Mouse (Mus musculus) midbrain, embryonic 11.5 days (tissue): ENCODE results near the gene Avp. TPM values are rescaled to one million over a fixed set of nuclear protein-coding genes. Genes with fewer than 3 reads are reported as not detected.

Experiments
- ATAC-seq: fragments of 200-750 bp; cut with Nextera tagmentation; 2 replicates; pipeline ENCODE4 v1.8.0; 2017; ENCODE audit warnings: moderate TSS enrichment, moderate library complexity; ENCODE audit not compliant: low FRiP score
- DNase-seq: peaks from one replicate; pipeline ENCODE4 v3.0.0; 2015; ENCODE audit warnings: low spot score; ENCODE audit errors: missing footprints
- H3K27ac ChIP-seq: fragments of 300-500 bp; sonication (generic); 2 replicates; pipeline ENCODE4 v1.5.1; 2014; ENCODE audit warnings: low read depth, low read length
- H3K27me3 ChIP-seq: fragments of 300-500 bp; sonication (generic); 2 replicates; pipeline ENCODE4 v1.6.1; 2014; ENCODE audit warnings: mild to moderate bottlenecking, low read length, moderate library complexity, mixed read lengths; ENCODE audit not compliant: control insufficient read depth, insufficient read depth
- H3K36me3 ChIP-seq: fragments of 300-500 bp; sonication (generic); 2 replicates; pipeline ENCODE4 v1.6.1; 2014; ENCODE audit warnings: mild to moderate bottlenecking, low read length, moderate library complexity, mixed read lengths; ENCODE audit not compliant: control insufficient read depth, insufficient read depth
- H3K4me1 ChIP-seq: fragments of 300-500 bp; sonication (generic); 2 replicates; pipeline ENCODE4 v1.6.1; 2014; ENCODE audit warnings: low read length; ENCODE audit not compliant: control insufficient read depth, insufficient read depth
- H3K4me2 ChIP-seq: fragments of 300-500 bp; sonication (generic); 2 replicates; pipeline ENCODE4 v1.6.1; 2014; ENCODE audit warnings: mild to moderate bottlenecking, moderate library complexity
- H3K4me3 ChIP-seq: fragments of 300-500 bp; sonication (generic); 2 replicates; pipeline ENCODE4 v1.5.1; 2014; ENCODE audit warnings: low read depth, low read length
- H3K9ac ChIP-seq: fragments of 300-500 bp; sonication (generic); 2 replicates; pipeline ENCODE4 v1.6.1; 2014; ENCODE audit warnings: low read length
- H3K9me3 ChIP-seq: fragments of 300-500 bp; sonication (generic); 2 replicates; pipeline ENCODE4 v1.6.1; 2016; ENCODE audit warnings: low read length; ENCODE audit not compliant: control insufficient read depth
- WGBS: fragments of 180-500 bp; shearing (Covaris S2); extraction: QIAGEN DNeasy Blood & Tissue Kit; methylation state at CpG from one replicate; pipeline ENCODE4 v1.1.7; 2014; 5-methylcytosine and 5-hydroxymethylcytosine counted together
- polyA plus RNA-seq: library from polyadenylated mRNA; unstranded; fragments of >200 nt; fragmentation: Nextera tagmentation; extraction: Ambion mirVana; gene quantifications from 2 replicates; pipeline ENCODE4 v1.2.1, GENCODE M21; 2014

The Avp gene
- not detected in 2 replicates for polyA plus RNA-seq

- 36% methylated on average over 10 of the region's 10 CpGs for WGBS
- peaks cover 56% of the 10 kb centered on the region for H3K27me3 ChIP-seq
- no peak within 1 kb of the TSS for H3K4me3 ChIP-seq
Observed at GRCm38 (mm10) chr2:130582552-130582951, at the start of gene Avp. TSS of gene Avp (minus strand) at chr2:130582554.

GRCm38 (mm10) chr2:130629839-130630203, 47.5 kb upstream of the Avp start, which contains the start of the genes Fastkd5 and Ubox5:
TSS of gene Fastkd5 (minus strand) at chr2:130630027.
TSS of gene Ubox5 (minus strand) at chr2:130630038.
- peak within 1 kb of the TSS; percentile 97 for H3K4me3 ChIP-seq
- DNase-seq (peak; percentile 99), ATAC-seq (peak; percentile 86)
- H3K27ac ChIP-seq, result no peak within 1 kb of the TSS
- H3K27me3 ChIP-seq, result peaks cover 13% of the 10 kb centered on the region
- no peaks in the 10 kb centered on the region for H3K9me3 ChIP-seq
- peaks cover 2% of the 10 kb centered on the region; the same call in 1 of the 2 replicates for H3K36me3 ChIP-seq
- peak within 1 kb of the TSS; percentile 94 for H3K9ac ChIP-seq
- peaks cover 27% of the 10 kb centered on the region for H3K4me1 ChIP-seq
- WGBS, result under 1% methylated on average over 25 of the region's 25 CpGs
- peak within 1 kb of the TSS; percentile 90 for H3K4me2 ChIP-seq

More at GRCm38 (mm10) chr2:130582552-130582951, at the start of gene Avp:
- Histone ChIP-seq H3K4me1 (peaks cover 9% of the 10 kb centered on the region; the same call in 1 of the 2 replicates), H3K9me3 (no peaks in the 10 kb centered on the region), H3K36me3 (no peaks in the 10 kb centered on the region; the same call in 1 of the 2 replicates), H3K4me2 (no peak within 1 kb of the TSS), H3K27ac (no peak within 1 kb of the TSS), H3K9ac (no peak within 1 kb of the TSS)
- DNase-seq (no peak), ATAC-seq (no peak)

GRCm38 (mm10) chr2:130629080-130629838, 46.9 kb upstream of the Avp start:
- peak overlapping the region; percentile 97 for H3K4me3 ChIP-seq
- H3K9ac ChIP-seq, result peak overlapping the region; percentile 94
- H3K9me3 ChIP-seq, result no peaks in the 10 kb centered on the region
- peaks cover 21% of the 10 kb centered on the region for H3K4me1 ChIP-seq
- ATAC-seq (peak; percentile 60; the same call in 1 of the 2 replicates), DNase-seq (no peak)
- no peak overlapping the region for H3K27ac ChIP-seq
- peaks cover 8% of the 10 kb centered on the region for H3K27me3 ChIP-seq
- H3K4me2 ChIP-seq, result peak overlapping the region; percentile 90
- H3K36me3 ChIP-seq, result peaks cover 2% of the 10 kb centered on the region; the same call in 1 of the 2 replicates
- WGBS, result 3% methylated on average over 36 of the region's 37 CpGs

GRCm38 (mm10) chr2:130628424-130628823, 46.1 kb upstream of the Avp start:
- H3K4me3 ChIP-seq, result no peak overlapping the region; the same call in 1 of the 2 replicates
- no peak for ATAC-seq
- peak; percentile 84 for DNase-seq
- no peak overlapping the region for H3K9ac ChIP-seq
- peaks cover 16% of the 10 kb centered on the region for H3K4me1 ChIP-seq
- H3K27me3 ChIP-seq, result no peaks in the 10 kb centered on the region; the same call in none of the 2 replicates
- no peak overlapping the region for H3K27ac ChIP-seq
- peaks cover 5% of the 10 kb centered on the region; the same call in 1 of the 2 replicates for H3K36me3 ChIP-seq
- peak overlapping the region; percentile 90 for H3K4me2 ChIP-seq
- H3K9me3 ChIP-seq, result no peaks in the 10 kb centered on the region
- 65% methylated on average over 3 of the region's 3 CpGs for WGBS

GRCm38 (mm10) chr2:130618972-130619371, 36.6 kb upstream of the Avp start:
- no peaks in the 10 kb centered on the region for H3K4me1 ChIP-seq
- H3K4me2 ChIP-seq, result no peak overlapping the region
- no peaks in the 10 kb centered on the region for H3K27me3 ChIP-seq
- no peak overlapping the region for H3K9ac ChIP-seq
- ATAC-seq (no peak), DNase-seq (no peak)
- WGBS, result 98% methylated on average over 7 of the region's 7 CpGs
- H3K36me3 ChIP-seq, result peaks cover 21% of the 10 kb centered on the region
- H3K4me3 ChIP-seq, result no peak overlapping the region
- H3K27ac ChIP-seq, result no peak overlapping the region
- no peaks in the 10 kb centered on the region for H3K9me3 ChIP-seq

- H3K9ac ChIP-seq, result no peak overlapping the region
- H3K27ac ChIP-seq, result no peak overlapping the region
- no peaks in the 10 kb centered on the region for H3K9me3 ChIP-seq
- DNase-seq, result no peak
- no peak for ATAC-seq
- peaks cover 13% of the 10 kb centered on the region for H3K36me3 ChIP-seq
- H3K4me2 ChIP-seq, result no peak overlapping the region
- no peaks in the 10 kb centered on the region for H3K4me1 ChIP-seq
- H3K4me3 ChIP-seq, result no peak overlapping the region
- 63% methylated on average over 3 of the region's 3 CpGs for WGBS
- no peaks in the 10 kb centered on the region for H3K27me3 ChIP-seq
Observed at GRCm38 (mm10) chr2:130613091-130613490, 30.7 kb upstream of the Avp start.

GRCm38 (mm10) chr2:130602195-130602594, 19.8 kb upstream of the Avp start:
- H3K36me3 ChIP-seq, result peaks cover 6% of the 10 kb centered on the region

GRCm38 (mm10) chr2:130598399-130598798, 16.0 kb upstream of the Avp start:
- Histone ChIP-seq H3K4me1 (no peaks in the 10 kb centered on the region), H3K27me3 (no peaks in the 10 kb centered on the region), H3K9me3 (no peaks in the 10 kb centered on the region), H3K4me3 (no peak overlapping the region), H3K9ac (no peak overlapping the region), H3K36me3 (peaks cover 6% of the 10 kb centered on the region), H3K27ac (no peak overlapping the region), H3K4me2 (no peak overlapping the region)
- WGBS, result 77% methylated on average over 3 of the region's 3 CpGs
- DNase-seq (no peak), ATAC-seq (no peak)

More at GRCm38 (mm10) chr2:130602195-130602594, 19.8 kb upstream of the Avp start:
- 86% methylated on average over 4 of the region's 4 CpGs for WGBS
- DNase-seq (no peak), ATAC-seq (no peak)
- Histone ChIP-seq H3K9ac (no peak overlapping the region), H3K4me2 (no peak overlapping the region), H3K4me1 (no peaks in the 10 kb centered on the region), H3K4me3 (no peak overlapping the region), H3K27me3 (no peaks in the 10 kb centered on the region), H3K9me3 (no peaks in the 10 kb centered on the region), H3K27ac (no peak overlapping the region)

- Histone ChIP-seq H3K27ac (no peak overlapping the region), H3K27me3 (no peaks in the 10 kb centered on the region), H3K4me3 (no peak overlapping the region), H3K4me1 (no peaks in the 10 kb centered on the region), H3K9me3 (no peaks in the 10 kb centered on the region), H3K4me2 (no peak overlapping the region), H3K9ac (no peak overlapping the region), H3K36me3 (peaks cover 6% of the 10 kb centered on the region)
- no peak for ATAC-seq
- WGBS, result 29% methylated on average over 1 of the region's 1 CpGs
- no peak for DNase-seq
Observed at GRCm38 (mm10) chr2:130597601-130598010, 15.3 kb upstream of the Avp start.
